12 mouse cellular contexts compared by ENCODE assay signal in the genomic region with DNA sequence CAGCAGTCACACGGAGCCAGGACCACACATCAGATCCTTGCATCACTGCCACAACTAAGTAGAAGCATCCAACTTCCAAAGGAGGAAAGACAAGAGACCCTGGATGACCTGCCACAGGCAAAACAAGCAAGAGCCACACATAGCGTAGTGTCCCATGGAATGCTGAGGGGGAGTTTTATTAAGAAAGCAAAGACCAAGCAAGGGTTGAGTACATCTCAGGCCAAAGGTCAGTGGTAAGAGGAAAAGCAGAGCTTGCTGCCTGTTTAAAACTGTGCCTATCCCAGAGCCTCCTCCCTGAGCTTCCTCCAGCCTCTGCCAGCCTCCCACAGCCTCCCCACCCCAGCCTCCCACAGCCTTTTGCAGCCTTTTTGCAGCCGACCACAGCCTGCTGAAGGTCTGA.
"Had no signal": no experiment of that assay in that cellular context is flagged by ENCODE, and none has a peak within 500 bp of the region (broad histone marks: within the 10 kb centered on the region; RNA-seq: fewer than 3 reads in every experiment).

No protein-coding gene starts in this region.

- H3K27me3 ChIP-seq: liver, embryonic 13.5 days had no signal

- H3K36me3 ChIP-seq: liver, embryonic 13.5 days had no signal

- H3K9ac ChIP-seq: liver, embryonic 13.5 days had no signal

- H3K27ac ChIP-seq: layer of hippocampus, adult 2 months; liver, embryonic 13.5 days had no signal

- DNase-seq: kidney, adult 11 months; kidney, postnatal 14 days; layer of hippocampus, adult 9-11 months; liver, embryonic 13.5 days; lung, adult 2 months; lung, postnatal 14 days; lung, postnatal 4 days; midbrain, embryonic 14.5 days; thymus, adult 18-20 months; thymus, postnatal 36 days had no signal

- H3K4me3 ChIP-seq: layer of hippocampus, adult 2 months; liver, embryonic 13.5 days had no signal

- H3K9me3 ChIP-seq: liver, embryonic 13.5 days had no signal

- H3K4me1 ChIP-seq: liver, embryonic 13.5 days had no signal

- H3K4me2 ChIP-seq: liver, embryonic 13.5 days; midbrain, embryonic 11.5 days had no signal
